Mouse (Mus musculus) olfactory bulb, adult 2 months (tissue): ENCODE results near the gene Eomes. TPM values are rescaled to one million over a fixed set of nuclear protein-coding genes. Genes with fewer than 3 reads are reported as not detected.

Experiments used
- H3K27ac ChIP-seq: fragments of 200-500 bp; 2 replicates; pipeline ENCODE4 v1.5.1; 2012; ENCODE audit warnings: low read depth, low read length; ENCODE audit not compliant: insufficient read depth
- H3K4me1 ChIP-seq: fragments of 200-500 bp; 2 replicates; pipeline ENCODE4 v1.6.1; 2012; ENCODE audit warnings: low read length; ENCODE audit not compliant: control insufficient read depth, insufficient read depth
- H3K4me3 ChIP-seq: fragments of 200-500 bp; 2 replicates; pipeline ENCODE4 v1.5.1; 2012; ENCODE audit warnings: mild to moderate bottlenecking, low read depth, low read length, moderate library complexity; ENCODE audit not compliant: insufficient read depth
- CTCF ChIP-seq: fragments of 200-500 bp; IDR thresholded peaks from 2 replicates; pipeline ENCODE4 v1.5.1; 2012; ENCODE audit warnings: low read depth, mild to moderate bottlenecking, low read length, moderate library complexity; ENCODE audit not compliant: insufficient read depth
- POLR2A ChIP-seq: fragments of 200-500 bp; IDR thresholded peaks from 2 replicates; pipeline ENCODE4 v1.6.1; 2012; ENCODE audit warnings: mild to moderate bottlenecking, low read depth, low read length, moderate library complexity; ENCODE audit not compliant: insufficient read depth
- WGBS: fragments of 180-500 bp; shearing (Covaris S2); methylation state at CpG from one replicate; pipeline ENCODE4 v1.1.7; 2018; 5-methylcytosine and 5-hydroxymethylcytosine counted together
- polyA plus RNA-seq: library from polyadenylated mRNA; stranded (reverse); fragments of >200 nt; gene quantifications from 2 replicates; pipeline ENCODE4 v1.2.4, GENCODE M21; 2012; ENCODE audit warnings: low replicate concordance; ENCODE audit not compliant: missing spikeins, insufficient read depth, insufficient read length

Eomes gene
- polyA plus RNA-seq, 1 experiment, result not detected

DNA sequence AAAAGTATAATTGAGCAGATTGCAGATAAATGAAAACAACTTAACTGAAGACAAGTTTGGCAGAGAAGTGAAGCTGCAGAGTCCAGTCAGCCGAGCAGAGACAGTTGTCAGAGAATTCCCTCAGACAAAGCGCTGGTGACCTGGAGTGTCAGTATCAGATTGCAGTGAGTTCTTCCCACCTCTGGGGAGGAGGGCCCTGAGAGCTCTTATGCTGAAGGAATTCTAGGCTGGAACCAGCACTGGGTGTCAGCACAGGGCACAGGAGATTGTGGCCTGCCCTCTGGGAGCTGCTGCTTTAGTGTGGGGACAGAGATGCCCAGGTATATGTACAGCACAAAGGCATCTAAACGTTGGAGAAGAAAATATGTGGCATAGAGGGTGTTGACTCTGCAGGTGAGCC lies 42.8 kb downstream of the Eomes start:
- Histone ChIP-seq H3K27ac (no peak overlapping the region), H3K4me3 (no peak overlapping the region), H3K4me1 (peaks cover 11% of the 10 kb centered on the region)
- TF ChIP-seq POLR2A, result no peak
- no peak for TF ChIP-seq CTCF
- 58% methylated on average over 3 of the region's 3 CpGs for WGBS

DNA sequence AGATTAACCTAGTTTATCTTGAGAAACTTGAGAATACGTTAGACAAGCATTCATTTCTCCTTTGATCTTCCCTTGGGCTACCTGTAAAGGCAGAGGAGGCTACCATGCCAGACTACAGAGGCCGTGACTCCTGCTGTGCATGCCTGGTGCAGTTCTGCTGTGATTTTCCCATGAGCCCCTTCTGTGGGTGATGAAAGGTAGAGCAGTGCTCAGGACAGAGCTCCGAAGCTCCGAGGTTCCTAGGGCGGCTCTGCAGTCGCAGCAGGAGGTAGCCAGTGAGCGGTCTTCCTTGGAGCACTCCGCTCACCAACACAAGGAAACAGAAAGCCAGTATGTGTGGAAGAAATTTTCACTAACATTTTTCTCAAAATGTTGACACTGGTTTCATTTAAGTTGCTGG lies 43.6 kb downstream of the Eomes start:
- TF ChIP-seq POLR2A (no peak), CTCF (no peak)
- H3K27ac ChIP-seq, result no peak overlapping the region
- no peak overlapping the region for H3K4me3 ChIP-seq
- peaks cover 11% of the 10 kb centered on the region for H3K4me1 ChIP-seq
- WGBS, result 79% methylated on average over 8 of the region's 8 CpGs

GRCm38 (mm10) chr9:118523738-118524137 lies 45.7 kb downstream of the Eomes start:
- 95% methylated on average over 11 of the region's 11 CpGs for WGBS
- H3K27ac ChIP-seq, result no peak overlapping the region
- H3K4me3 ChIP-seq, result no peak overlapping the region
- TF ChIP-seq POLR2A (no peak), CTCF (no peak)
- H3K4me1 ChIP-seq, result peaks cover 7% of the 10 kb centered on the region

DNA sequence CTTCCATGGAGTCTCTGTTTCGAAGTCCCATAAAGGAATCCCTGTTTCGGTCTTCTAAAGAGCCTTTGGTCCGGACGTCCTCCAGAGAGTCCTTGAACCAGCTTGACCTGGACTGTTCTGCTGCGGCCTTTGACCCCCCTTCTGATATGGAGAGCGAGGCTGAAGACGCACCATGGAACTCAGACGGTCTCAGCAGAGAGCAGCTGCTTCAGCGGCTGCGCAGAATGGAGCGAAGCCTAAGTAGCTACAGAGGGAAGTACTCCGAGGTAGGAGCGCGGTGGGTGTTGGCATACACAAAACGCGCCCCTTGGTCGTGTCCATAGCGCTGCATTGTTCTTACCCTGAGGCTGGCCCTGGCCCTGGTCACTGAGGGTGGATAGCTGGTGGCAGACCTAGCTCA lies 49.0 kb downstream of the Eomes start:
- no peak for TF ChIP-seq POLR2A
- TF ChIP-seq CTCF, result no peak
- Histone ChIP-seq H3K27ac (no peak overlapping the region), H3K4me3 (no peak overlapping the region), H3K4me1 (no peaks in the 10 kb centered on the region)
- 91% methylated on average over 18 of the region's 18 CpGs for WGBS

DNA sequence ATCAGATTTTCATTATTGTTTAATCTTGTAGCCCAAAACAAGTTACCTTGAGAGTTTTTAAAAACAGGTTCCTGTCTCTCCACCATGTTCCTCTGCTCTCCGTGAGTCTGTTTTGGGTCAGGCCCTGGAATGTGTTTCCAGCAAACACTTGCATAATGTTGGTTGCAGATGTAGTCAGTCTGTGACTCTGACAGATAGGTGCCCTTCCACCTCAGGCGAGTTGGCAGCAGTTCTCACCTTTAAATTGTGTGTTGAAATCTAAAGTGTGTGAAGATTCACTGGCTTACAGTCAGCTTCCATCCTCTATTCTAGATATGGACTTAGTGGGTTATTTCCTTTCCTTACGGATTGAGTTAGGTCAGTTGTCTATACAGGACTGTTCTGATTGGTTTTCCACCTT lies 51.8 kb downstream of the Eomes start:
- Histone ChIP-seq H3K4me1 (peaks cover 6% of the 10 kb centered on the region), H3K27ac (no peak overlapping the region), H3K4me3 (no peak overlapping the region)
- no peak for TF ChIP-seq POLR2A
- no peak for TF ChIP-seq CTCF
- 85% methylated on average over 3 of the region's 3 CpGs for WGBS

DNA sequence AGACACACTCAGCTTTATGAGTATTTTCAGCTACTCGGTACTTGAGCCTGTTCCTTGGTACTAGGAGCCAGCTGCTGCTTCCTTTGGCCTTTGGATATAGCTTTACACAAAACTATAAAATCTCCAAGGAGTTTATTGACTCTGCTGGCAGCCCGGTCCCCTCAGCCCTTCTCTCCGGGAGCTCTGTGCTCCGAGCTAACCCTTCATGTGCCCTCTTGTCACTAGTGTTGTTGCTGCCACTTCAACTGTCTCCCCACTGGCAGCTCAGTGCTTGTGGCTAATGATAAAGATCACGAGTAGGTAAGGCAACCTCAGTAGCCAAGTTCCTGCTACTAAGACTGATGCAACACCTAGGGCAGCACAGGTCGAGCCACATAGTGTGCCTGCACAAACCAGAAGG lies 52.7 kb downstream of the Eomes start:
- WGBS, result 91% methylated on average over 6 of the region's 6 CpGs
- no peak overlapping the region for H3K27ac ChIP-seq
- H3K4me3 ChIP-seq, result no peak overlapping the region
- peaks cover 6% of the 10 kb centered on the region for H3K4me1 ChIP-seq
- TF ChIP-seq CTCF (no peak), POLR2A (no peak)

DNA sequence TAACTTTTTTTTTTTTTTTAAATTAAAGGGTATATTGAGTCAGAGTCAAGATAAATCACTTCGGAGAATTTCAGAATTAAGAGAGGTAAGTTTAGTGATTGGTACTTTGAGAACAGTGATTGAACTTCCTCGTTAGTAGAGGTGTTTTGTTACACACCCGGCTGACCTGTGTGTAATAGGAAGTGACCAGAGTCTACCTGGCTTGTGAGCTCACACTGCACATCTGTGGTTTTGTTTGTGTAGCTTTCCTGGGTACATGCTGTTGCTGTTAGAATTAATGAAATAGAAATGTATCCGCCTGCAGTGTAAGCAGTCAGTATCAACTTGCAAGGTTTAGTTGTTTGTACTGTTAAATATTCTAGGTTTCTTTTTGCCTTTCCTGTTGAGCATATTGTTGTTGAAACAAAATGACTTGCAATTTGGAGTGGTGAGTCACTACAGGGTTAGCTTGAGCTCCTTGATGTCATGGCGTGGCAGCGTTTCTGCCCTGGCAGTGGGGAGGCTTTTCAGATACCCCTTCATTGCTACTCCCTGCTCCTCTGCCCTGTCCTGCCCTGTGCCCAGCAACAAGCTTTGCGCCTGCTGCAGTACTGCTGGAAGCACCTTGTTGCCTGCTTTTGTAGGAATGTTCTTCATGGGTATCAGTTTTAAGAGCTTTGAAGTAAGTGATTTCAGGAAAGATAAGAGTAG lies 54.6 kb downstream of the Eomes start:
- no peak for TF ChIP-seq POLR2A
- TF ChIP-seq CTCF, result no peak
- 67% methylated on average over 7 of the region's 7 CpGs for WGBS
- peaks cover 6% of the 10 kb centered on the region for H3K4me1 ChIP-seq
- no peak overlapping the region for H3K4me3 ChIP-seq
- H3K27ac ChIP-seq, result no peak overlapping the region

Other genes starting within 250 kb of the Eomes start
- 302 TPM in 1 of 2 replicates, not detected in the other for gene Golga4, start 28.1 kb downstream of the Eomes start, polyA plus RNA-seq
- gene Itga9, start 128.5 kb downstream of the Eomes start, polyA plus RNA-seq, result not detected in 2 replicates